Comparison of ENCODE assay signal across 12 mouse cellular contexts in the genomic region with DNA sequence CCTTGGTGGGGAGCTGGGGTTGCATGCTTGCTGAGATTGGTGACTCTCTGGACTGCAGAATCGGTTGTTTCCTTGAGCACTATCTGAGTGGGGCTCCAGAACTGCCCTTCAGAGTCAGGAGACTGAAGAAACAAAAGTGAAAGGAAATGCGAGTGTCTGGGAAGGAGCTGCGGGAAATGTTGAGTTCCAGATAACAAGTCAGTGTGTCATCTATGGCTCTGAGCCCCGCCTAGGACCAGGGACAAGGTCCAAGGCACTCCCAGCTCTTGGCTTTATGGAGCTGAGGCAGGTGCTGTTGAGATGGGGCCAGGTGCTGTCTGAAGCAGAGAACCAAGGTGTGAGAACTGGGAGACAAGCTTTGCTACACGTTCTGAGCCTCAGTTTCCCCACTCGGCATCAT. TPM values are rescaled to one million over a fixed set of nuclear protein-coding genes. Genes with fewer than 3 reads are reported as not detected.
DNase-seq lines count a peak whose midpoint lies in the region; ATAC-seq and TF ChIP-seq lines count a peak whose summit lies in the region.
"Had no signal": no experiment of that assay in that cellular context is flagged by ENCODE, and none has a peak within 500 bp of the region (broad histone marks: within the 10 kb centered on the region; RNA-seq: fewer than 3 reads in every experiment).

No protein-coding gene starts in this region.

- no peaks in the 10 kb centered on the region for H3K36me3 ChIP-seq in C2C12 (ENCODE audit: control insufficient read depth, insufficient read depth)
- H3K36me3 ChIP-seq in heart, embryonic 14.5 days (ENCODE audit: control insufficient read depth, insufficient read depth, low read length) = peaks cover 12% of the 10 kb centered on the region
- no peaks in the 10 kb centered on the region for H3K36me3 ChIP-seq in lung, postnatal 0 days (ENCODE audit: insufficient read depth, low read length)
- peaks cover 19% of the 10 kb centered on the region for H3K36me3 ChIP-seq in forebrain, embryonic 15.5 days

- peak; percentile 96 for DNase-seq in heart, adult 11 months
- DNase-seq in heart, postnatal 25 days (ENCODE audit: low spot score) = no peak
- peak; percentile 89 for DNase-seq in lung, postnatal 0 days (ENCODE audit: low spot score)
- DNase-seq in thymus, postnatal 14 days = no peak
- DNase-seq: gastrocnemius, postnatal 10 days had no signal

- H3K9ac ChIP-seq in heart, embryonic 14.5 days (ENCODE audit: low read length) = 0 out of 2 replicates have a peak overlapping the region, but pooled peaks have one; percentile 27
- H3K9ac ChIP-seq in lung, postnatal 0 days (replicated peaks; ENCODE audit: low read depth) = peak overlapping the region; percentile 29; the same call in 1 of the 2 replicates
- H3K9ac ChIP-seq in forebrain, embryonic 15.5 days (replicated peaks) = no peak overlapping the region
- H3K9ac ChIP-seq: embryonic facial prominence, embryonic 12.5 days had no signal

- H3K27me3 ChIP-seq in C2C12 (ENCODE audit: control insufficient read depth, insufficient read depth, insufficient read length) = peaks cover 21% of the 10 kb centered on the region
- H3K27me3 ChIP-seq in heart, embryonic 14.5 days (ENCODE audit: control insufficient read depth, insufficient read depth, low read length) = no peaks in the 10 kb centered on the region
- H3K27me3 ChIP-seq in lung, postnatal 0 days (replicated peaks; ENCODE audit: insufficient read depth, low read length) = no peaks in the 10 kb centered on the region
- H3K27me3 ChIP-seq in forebrain, embryonic 15.5 days = no peaks in the 10 kb centered on the region
- H3K27me3 ChIP-seq: embryonic facial prominence, embryonic 12.5 days had no signal

- peak overlapping the region; percentile 13 to 54; a peak in 3 of 4 replicates for H3K27ac ChIP-seq in heart, embryonic 14.5 days (replicated peaks in 1 of 2; ENCODE audit: control insufficient read depth in 1 of 2, insufficient read depth in 1 of 2, low read depth in 2 of 2, low read length in 2 of 2)
- H3K27ac ChIP-seq in lung, postnatal 0 days (ENCODE audit: low read length) = peak overlapping the region; percentile 78
- H3K27ac ChIP-seq in forebrain, embryonic 15.5 days (replicated peaks) = no peak overlapping the region
- H3K27ac ChIP-seq: embryonic facial prominence, embryonic 12.5 days; left cerebral cortex, adult 2 months had no signal

- TF ChIP-seq EP300 in lung, postnatal 0 days (IDR thresholded peaks at IDR 0.05) = peak; percentile 64

- H3K4me2 ChIP-seq in heart, embryonic 14.5 days (ENCODE audit: low read length) = peak overlapping the region; percentile 5
- H3K4me2 ChIP-seq in lung, postnatal 0 days (replicated peaks; ENCODE audit: low read depth, low read length) = peak overlapping the region; percentile 40
- H3K4me2 ChIP-seq in forebrain, embryonic 15.5 days (replicated peaks) = no peak overlapping the region
- H3K4me2 ChIP-seq: embryonic facial prominence, embryonic 12.5 days had no signal

- H3K9me3 ChIP-seq in heart, embryonic 14.5 days (ENCODE audit: control insufficient read depth, low read length) = no peaks in the 10 kb centered on the region
- no peaks in the 10 kb centered on the region for H3K9me3 ChIP-seq in lung, postnatal 0 days (ENCODE audit: low read length)
- H3K9me3 ChIP-seq in forebrain, embryonic 15.5 days = no peaks in the 10 kb centered on the region
- H3K9me3 ChIP-seq: embryonic facial prominence, embryonic 12.5 days had no signal

- intact Hi-C loops in heart, postnatal 25 days (cut with DNase I) = no loop called here

- H3K4me3 ChIP-seq in C2C12 (ENCODE audit: insufficient read depth, poor library complexity, severe bottlenecking) = peak overlapping the region; percentile 18
- no peak overlapping the region for H3K4me3 ChIP-seq in heart, embryonic 14.5 days (ENCODE audit: control insufficient read depth in 1 of 2, insufficient read depth in 1 of 2, low read depth in 1 of 2, low read length in 2 of 2)
- H3K4me3 ChIP-seq in lung, postnatal 0 days (ENCODE audit: low read depth, low read length) = peak overlapping the region; percentile 12; the same call in 1 of the 2 replicates
- no peak overlapping the region for H3K4me3 ChIP-seq in forebrain, embryonic 15.5 days
- H3K4me3 ChIP-seq: embryonic facial prominence, embryonic 12.5 days; left cerebral cortex, adult 2 months had no signal

- H3K79me2 ChIP-seq in C2C12 (ENCODE audit: control insufficient read depth, insufficient read depth) = no peaks in the 10 kb centered on the region

- no peak for TF ChIP-seq CTCF in C2C12 (IDR thresholded peaks at IDR 0.05; ENCODE audit: control insufficient read depth, insufficient read depth, insufficient read length)
- no peak for TF ChIP-seq CTCF in lung, postnatal 0 days (IDR thresholded peaks at IDR 0.05)

- no peaks in the 10 kb centered on the region for H3K79me3 ChIP-seq in C2C12 (ENCODE audit: low read depth)

- H3K4me1 ChIP-seq in heart, embryonic 14.5 days (ENCODE audit: control insufficient read depth in 2 of 2, insufficient read depth in 2 of 2, low read length in 2 of 2) = peaks cover 5 to 16% of the 10 kb centered on the region in 2 experiments; a peak in 3 of 4 replicates
- H3K4me1 ChIP-seq in lung, postnatal 0 days (ENCODE audit: insufficient read depth, low read depth, low read length) = peaks cover 6% of the 10 kb centered on the region
- no peaks in the 10 kb centered on the region for H3K4me1 ChIP-seq in forebrain, embryonic 15.5 days

- no peak overlapping the region for H3ac ChIP-seq in C2C12 (ENCODE audit: control insufficient read depth, insufficient read length, low read depth)

- WGBS in heart, embryonic 14.5 days = 27% methylated on average over 6 of the region's 6 CpGs
- 33% methylated on average over 6 of the region's 6 CpGs for WGBS in lung, postnatal 0 days
- WGBS in forebrain, embryonic 15.5 days = 73% methylated on average over 6 of the region's 6 CpGs

- peak; percentile 54 for ATAC-seq in heart, embryonic 14.5 days (ENCODE audit: insufficient number of reproducible peaks, insufficient read depth, low FRiP score, low read depth)
- ATAC-seq in lung, postnatal 0 days = peak; percentile 73
- no peak for ATAC-seq in forebrain, embryonic 15.5 days (replicated peaks)
- ATAC-seq in erythroblast, adult 5-6 weeks (replicated peaks; ENCODE audit: low FRiP score, poor library complexity, severe bottlenecking) = no peak
- ATAC-seq: midbrain, embryonic 16.5 days had no signal

TF ChIP-seq in C2C12, 6 proteins besides CTCF, POLR2A, EP300 and RAD21 (continues in another document):
- TF ChIP-seq MYOG (IDR thresholded peaks at IDR 0.05; ENCODE audit: control insufficient read depth, extremely low read depth, insufficient read length) (no peak), USF1 (IDR thresholded peaks at IDR 0.05; ENCODE audit: low read depth) (no peak), MAX (IDR thresholded peaks at IDR 0.05) (no peak), CEBPB (IDR thresholded peaks at IDR 0.05; ENCODE audit: low read depth) (no peak), FOSL1 (IDR thresholded peaks at IDR 0.05; ENCODE audit: insufficient read depth, low read length, poor library complexity, severe bottlenecking) (no peak)

RNA-seq across cellular contexts. Expression of a gene that starts 3.6 kb away (rescaled TPM):
- total RNA-seq in heart, postnatal 25 days (2021) = under 1 TPM; 0.59 to 0.70 TPM
- polyA plus RNA-seq in C2C12 (2012; fragmentation: generic; extraction: Trizol) = not detected
- 0.61 and 1.5 TPM in 2 replicates for polyA plus RNA-seq in heart, embryonic 14.5 days (2014; fragmentation: Nextera tagmentation; extraction: Ambion mirVana)
- polyA plus RNA-seq in lung, postnatal 0 days (2015; fragmentation: Nextera tagmentation; extraction: Ambion mirVana) = 10.5 and 10.6 TPM in 2 replicates
- polyA plus RNA-seq in forebrain, embryonic 15.5 days (2015; fragmentation: Nextera tagmentation; extraction: Ambion mirVana) = 0.66 and 0.68 TPM in 2 replicates
- total RNA-seq in erythroblast, adult 5-6 weeks (2015; ENCODE audit: low replicate concordance) = not detected in 2 replicates
- total RNA-seq in erythroblast, adult 5-6 weeks (2017; ENCODE audit: low replicate concordance) = not detected in 2 replicates

RNA-seq across cellular contexts. Expression of a gene that starts 29.8 kb away (rescaled TPM):
- 10 to 100 TPM; 54.6 to 59.3 TPM for total RNA-seq in heart, postnatal 25 days (2021)
- 345 TPM for polyA plus RNA-seq in C2C12 (2012; fragmentation: generic; extraction: Trizol)
- polyA plus RNA-seq in heart, embryonic 14.5 days (2014; fragmentation: Nextera tagmentation; extraction: Ambion mirVana) = 62.7 and 78.9 TPM in 2 replicates
- 107 and 109 TPM in 2 replicates for polyA plus RNA-seq in lung, postnatal 0 days (2015; fragmentation: Nextera tagmentation; extraction: Ambion mirVana)
- 108 and 120 TPM in 2 replicates for polyA plus RNA-seq in forebrain, embryonic 15.5 days (2015; fragmentation: Nextera tagmentation; extraction: Ambion mirVana)
- 45.2 and 66.7 TPM in 2 replicates for total RNA-seq in erythroblast, adult 5-6 weeks (2015; ENCODE audit: low replicate concordance)
- 38.2 and 53.2 TPM in 2 replicates for total RNA-seq in erythroblast, adult 5-6 weeks (2017; ENCODE audit: low replicate concordance)

RNA-seq across cellular contexts. Expression of a gene that starts 31.0 kb away (rescaled TPM):
- 10 to 100 TPM; 70.3 to 77.3 TPM for total RNA-seq in heart, postnatal 25 days (2021)
- 39.9 TPM for polyA plus RNA-seq in C2C12 (2012; fragmentation: generic; extraction: Trizol)
- 58.3 and 68.1 TPM in 2 replicates for polyA plus RNA-seq in heart, embryonic 14.5 days (2014; fragmentation: Nextera tagmentation; extraction: Ambion mirVana)
- 29.6 and 30.8 TPM in 2 replicates for polyA plus RNA-seq in lung, postnatal 0 days (2015; fragmentation: Nextera tagmentation; extraction: Ambion mirVana)
- 317 and 325 TPM in 2 replicates for polyA plus RNA-seq in forebrain, embryonic 15.5 days (2015; fragmentation: Nextera tagmentation; extraction: Ambion mirVana)
- total RNA-seq in erythroblast, adult 5-6 weeks (2015; ENCODE audit: low replicate concordance) = 9.4 and 12.5 TPM in 2 replicates
- total RNA-seq in erythroblast, adult 5-6 weeks (2017; ENCODE audit: low replicate concordance) = 4.5 and 10.0 TPM in 2 replicates

RNA-seq across cellular contexts. Expression of a gene that starts 33.7 kb away (rescaled TPM):
- total RNA-seq in heart, postnatal 25 days (2021) = not detected
- not detected for polyA plus RNA-seq in C2C12 (2012; fragmentation: generic; extraction: Trizol)
- 0.08 TPM in 1 of 2 replicates, not detected in the other for polyA plus RNA-seq in heart, embryonic 14.5 days (2014; fragmentation: Nextera tagmentation; extraction: Ambion mirVana)
- 0.11 and 0.31 TPM in 2 replicates for polyA plus RNA-seq in lung, postnatal 0 days (2015; fragmentation: Nextera tagmentation; extraction: Ambion mirVana)
- 0.25 and 0.43 TPM in 2 replicates for polyA plus RNA-seq in forebrain, embryonic 15.5 days (2015; fragmentation: Nextera tagmentation; extraction: Ambion mirVana)
- 30.5 and 45.0 TPM in 2 replicates for total RNA-seq in erythroblast, adult 5-6 weeks (2015; ENCODE audit: low replicate concordance)
- 6.8 and 14.3 TPM in 2 replicates for total RNA-seq in erythroblast, adult 5-6 weeks (2017; ENCODE audit: low replicate concordance)

RNA-seq across cellular contexts. Expression of a gene that starts 47.3 kb away (rescaled TPM):
- total RNA-seq in heart, postnatal 25 days (2021) = 1 to 10 TPM; 2.9 to 4.2 TPM
- polyA plus RNA-seq in C2C12 (2012; fragmentation: generic; extraction: Trizol) = 12.1 TPM
- polyA plus RNA-seq in heart, embryonic 14.5 days (2014; fragmentation: Nextera tagmentation; extraction: Ambion mirVana) = 19.9 and 21.1 TPM in 2 replicates
- 38.6 and 39.9 TPM in 2 replicates for polyA plus RNA-seq in lung, postnatal 0 days (2015; fragmentation: Nextera tagmentation; extraction: Ambion mirVana)
- 0.83 and 0.84 TPM in 2 replicates for polyA plus RNA-seq in forebrain, embryonic 15.5 days (2015; fragmentation: Nextera tagmentation; extraction: Ambion mirVana)
- 1.7 and 5.8 TPM in 2 replicates for total RNA-seq in erythroblast, adult 5-6 weeks (2015; ENCODE audit: low replicate concordance)
- not detected in 2 replicates for total RNA-seq in erythroblast, adult 5-6 weeks (2017; ENCODE audit: low replicate concordance)

Comparison
In these comparisons a context has a peak if more than half of its experiments do, and no peak if none do; other contexts are left out.
1. DNase-seq: peak in heart, adult 11 months (single experiment) and lung, postnatal 0 days (single experiment); none in heart, postnatal 25 days (single experiment) and thymus, postnatal 14 days (single experiment).
2. H3K4me3 ChIP-seq: peak in C2C12 (single experiment) and lung, postnatal 0 days (single experiment); none in heart, embryonic 14.5 days (0 of 2) and forebrain, embryonic 15.5 days (single experiment).
3. ATAC-seq: peak in heart, embryonic 14.5 days (single experiment) and lung, postnatal 0 days (single experiment); none in forebrain, embryonic 15.5 days (single experiment) and erythroblast, adult 5-6 weeks (single experiment).